Mouse (Mus musculus) gastrocnemius, adult 8-10 months (tissue): ENCODE results near the gene Exosc5. TPM values are rescaled to one million over a fixed set of nuclear protein-coding genes. Genes with fewer than 3 reads are reported as not detected.

Source experiments
- DNase-seq, 2 experiments: peaks; one replicate each; pipeline ENCODE4 v3.0.0; 2022; ENCODE audit warnings: low spot score in 2 of 2
- total RNA-seq, 4 experiments: library from RNA; stranded (reverse); gene quantifications; 2 replicates each; pipeline ENCODE4 v1.2.4; 2022

Exosc5 gene
- total RNA-seq, 4 experiments from 2014 or later: 24.3 to 32.8 (median 27.2) TPM

DNA sequence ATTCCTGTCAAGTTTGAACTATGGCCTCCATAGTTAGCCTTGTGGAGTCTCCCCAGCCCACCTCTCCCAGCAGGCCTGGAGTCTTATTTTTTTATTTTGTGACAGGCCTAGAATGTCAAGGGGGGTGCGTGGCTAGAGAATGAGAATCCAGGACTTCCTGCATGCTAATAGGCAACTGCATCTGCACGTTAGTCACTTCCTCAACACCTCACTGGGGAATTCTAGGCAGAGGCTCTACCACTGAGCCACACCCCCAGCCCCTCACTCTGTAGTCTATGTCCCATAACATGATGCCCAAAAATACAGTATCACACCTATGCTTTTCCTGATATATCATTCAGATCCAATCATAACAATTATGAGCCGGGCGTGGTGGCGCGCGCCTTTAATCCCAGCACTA, 18.0 kb downstream of the Exosc5 start:
- no peak for DNase-seq

DNA sequence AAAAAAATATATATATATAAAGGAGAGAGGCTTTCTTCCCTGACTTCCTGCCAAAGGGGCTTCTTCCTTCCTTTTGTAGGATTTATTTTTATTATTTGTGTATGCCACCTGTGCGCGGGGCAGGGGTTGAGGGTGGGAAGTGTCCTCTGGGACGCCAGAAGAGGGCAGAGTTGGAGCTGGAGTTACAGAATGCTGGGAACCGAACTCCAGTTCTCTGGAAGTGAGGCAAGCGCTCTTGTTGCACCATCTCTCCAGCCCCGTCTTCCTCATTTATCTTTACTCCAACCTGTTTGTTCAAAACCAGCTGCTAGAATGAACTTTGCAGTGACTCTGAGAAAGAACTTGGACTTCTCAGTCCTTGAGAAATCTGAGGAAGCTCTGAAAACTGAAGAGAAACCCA, 21.0 kb downstream of the Exosc5 start:
- DNase-seq: no peak

DNA sequence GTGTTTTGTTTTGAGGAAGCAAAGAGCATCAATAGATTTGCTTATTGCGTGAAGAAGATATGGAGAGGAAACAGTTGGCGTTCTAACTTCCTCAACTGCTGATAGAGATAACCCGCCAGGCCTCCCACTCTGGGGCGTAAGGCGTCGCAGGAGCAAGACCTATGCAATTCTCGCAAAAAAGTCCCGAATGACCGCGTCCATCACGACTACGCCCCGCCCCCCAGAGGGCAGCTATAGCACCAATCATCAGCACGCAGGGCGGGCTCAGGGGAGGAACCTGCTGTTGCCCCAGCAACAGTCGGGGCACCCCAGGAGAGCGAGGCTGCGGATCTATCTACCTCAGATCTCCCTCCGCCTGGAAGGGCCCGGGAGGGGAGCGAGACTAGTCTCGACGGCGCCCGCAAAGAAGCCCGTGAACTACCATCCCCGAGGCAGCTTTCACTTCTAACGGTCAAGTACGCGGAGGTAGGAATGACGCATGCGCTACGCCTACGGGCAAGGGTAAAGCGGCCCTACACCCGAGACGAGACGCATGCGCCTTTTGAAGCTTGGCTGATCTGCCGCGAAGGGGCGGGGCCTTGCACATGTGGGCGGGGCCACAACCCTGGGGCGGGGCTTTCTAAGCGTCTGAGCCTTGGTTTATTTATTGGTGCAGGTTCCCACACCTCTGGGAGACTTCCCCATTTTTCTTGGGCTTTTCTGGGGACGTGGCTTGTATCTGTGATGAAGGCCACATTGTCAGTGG, 21.7 kb downstream of the Exosc5 start, which contains the start of gene B9d2:
B9d2 (plus strand) TSS at position 267 of the 745 bp plus-strand sequence.
- peak; percentile 94 to 95 for DNase-seq

DNA sequence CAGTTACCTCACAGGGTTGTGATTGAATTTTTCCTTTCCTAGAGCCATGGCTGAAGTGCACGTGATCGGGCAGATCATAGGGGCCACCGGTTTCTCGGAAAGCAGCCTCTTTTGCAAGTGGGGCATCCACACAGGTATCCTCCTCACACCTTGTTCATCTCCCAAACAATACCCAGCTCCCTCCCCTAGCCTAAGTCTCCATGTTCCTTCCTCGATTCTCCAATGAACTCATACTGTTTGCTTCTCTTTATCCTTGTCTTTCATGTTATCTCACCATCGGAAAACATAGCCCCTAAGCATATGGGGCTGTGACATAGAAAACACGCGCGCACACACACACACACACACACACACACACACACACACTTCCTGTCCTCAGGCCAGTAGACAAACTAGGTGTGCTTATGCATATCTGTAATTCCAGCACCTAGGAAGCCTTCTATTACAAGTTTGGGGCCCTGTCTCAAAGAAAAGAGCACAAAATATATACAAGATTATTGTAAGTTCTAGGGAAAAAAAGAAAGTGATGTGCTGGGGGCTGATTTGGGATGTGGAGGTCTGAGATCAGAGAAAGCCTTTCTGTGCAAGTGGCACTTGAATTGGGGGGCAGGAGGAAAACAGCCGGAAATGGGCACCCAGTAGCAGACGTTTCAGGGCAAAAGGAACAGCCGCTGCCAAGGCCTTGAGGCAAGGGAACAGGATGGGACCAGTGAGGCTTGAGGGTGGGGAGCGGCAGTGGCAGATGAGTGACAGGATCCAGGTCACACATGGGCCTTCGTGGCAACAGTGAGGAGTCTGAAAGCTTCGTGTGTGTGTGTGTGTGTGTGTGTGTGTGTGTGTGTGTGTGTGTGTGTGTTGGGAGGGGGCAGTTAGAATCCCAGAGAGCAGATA, 22.6 kb downstream of the Exosc5 start:
- DNase-seq: no peak

DNA sequence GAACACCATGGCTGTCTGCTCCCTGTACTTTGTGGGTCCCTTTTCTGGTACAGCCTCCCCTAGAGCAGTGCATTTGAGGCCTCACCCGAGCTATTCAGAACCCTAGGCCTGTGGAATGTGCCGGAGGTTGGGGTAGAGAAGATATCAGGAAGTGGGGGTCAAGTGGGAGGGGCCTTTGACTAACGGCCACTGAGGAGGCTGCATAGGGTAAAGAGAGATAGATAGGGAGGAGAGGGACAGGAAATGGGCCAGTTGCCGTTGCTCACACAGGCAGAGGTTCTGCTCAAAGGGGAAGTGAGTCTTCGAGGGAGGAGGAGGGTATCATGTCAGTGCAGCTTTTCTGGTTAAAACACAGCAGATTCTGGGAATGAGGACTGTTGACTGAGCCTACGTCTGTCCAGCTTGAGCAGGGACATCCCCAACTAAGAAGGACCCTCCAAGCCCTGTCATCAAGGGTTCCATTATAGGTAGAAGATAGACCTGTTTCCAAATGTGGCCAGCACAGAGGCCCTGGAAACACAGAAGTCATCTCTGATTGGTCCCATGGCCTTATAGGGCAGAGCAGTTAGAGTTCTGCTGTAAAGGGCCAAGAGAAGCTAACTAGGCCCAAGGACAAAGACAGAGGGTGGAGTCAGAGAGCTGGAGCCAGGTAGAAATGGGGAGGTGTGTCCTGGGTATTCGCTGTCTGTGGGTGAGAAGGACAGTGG, 24.7 kb downstream of the Exosc5 start:
- no peak for DNase-seq

DNA sequence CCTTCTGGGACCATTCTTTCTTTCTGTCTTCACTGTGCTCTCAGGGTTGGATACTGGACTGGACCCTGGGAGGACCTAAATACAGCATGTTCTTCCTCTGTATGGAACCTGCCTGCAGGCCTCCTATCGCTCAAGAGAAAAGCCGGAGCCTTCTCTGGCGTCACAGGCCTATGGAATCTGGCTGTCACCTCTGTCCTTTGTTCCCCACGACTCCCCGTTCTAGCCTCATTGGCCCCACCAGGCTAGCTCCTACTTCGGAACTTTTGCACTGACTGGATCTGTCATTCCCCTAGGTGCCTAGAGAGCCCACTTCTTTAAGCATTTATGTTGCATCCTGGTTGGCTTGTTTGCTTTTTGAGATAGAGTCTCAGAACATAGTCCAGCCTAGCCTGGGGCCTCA, 25.7 kb downstream of the Exosc5 start:
- DNase-seq: no peak

DNA sequence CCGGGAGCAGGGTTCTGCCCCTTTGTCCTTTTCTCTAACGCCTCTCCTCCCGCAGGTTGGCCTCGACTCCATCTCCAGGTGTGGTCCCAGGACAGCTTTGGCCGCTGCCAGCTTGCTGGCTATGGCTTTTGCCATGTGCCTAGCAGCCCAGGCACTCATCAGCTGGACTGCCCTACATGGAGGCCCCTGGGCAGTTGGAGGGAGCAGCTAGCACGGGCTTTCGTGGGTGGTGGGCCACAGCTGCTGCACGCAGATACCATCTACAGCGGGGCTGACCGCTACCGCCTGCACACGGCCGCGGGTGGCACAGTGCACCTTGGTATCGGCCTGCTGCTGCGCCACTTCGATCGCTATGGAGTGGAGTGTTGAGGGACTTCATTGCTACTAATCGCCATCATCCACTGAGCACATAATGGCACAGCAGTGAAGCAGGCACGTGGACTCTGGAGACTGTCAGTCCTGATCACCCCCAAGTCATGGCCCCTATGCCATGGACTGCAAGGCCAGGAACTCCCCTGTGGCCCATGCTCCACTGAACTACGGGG, 27.0 kb downstream of the Exosc5 start:
- DNase-seq: no peak

DNA sequence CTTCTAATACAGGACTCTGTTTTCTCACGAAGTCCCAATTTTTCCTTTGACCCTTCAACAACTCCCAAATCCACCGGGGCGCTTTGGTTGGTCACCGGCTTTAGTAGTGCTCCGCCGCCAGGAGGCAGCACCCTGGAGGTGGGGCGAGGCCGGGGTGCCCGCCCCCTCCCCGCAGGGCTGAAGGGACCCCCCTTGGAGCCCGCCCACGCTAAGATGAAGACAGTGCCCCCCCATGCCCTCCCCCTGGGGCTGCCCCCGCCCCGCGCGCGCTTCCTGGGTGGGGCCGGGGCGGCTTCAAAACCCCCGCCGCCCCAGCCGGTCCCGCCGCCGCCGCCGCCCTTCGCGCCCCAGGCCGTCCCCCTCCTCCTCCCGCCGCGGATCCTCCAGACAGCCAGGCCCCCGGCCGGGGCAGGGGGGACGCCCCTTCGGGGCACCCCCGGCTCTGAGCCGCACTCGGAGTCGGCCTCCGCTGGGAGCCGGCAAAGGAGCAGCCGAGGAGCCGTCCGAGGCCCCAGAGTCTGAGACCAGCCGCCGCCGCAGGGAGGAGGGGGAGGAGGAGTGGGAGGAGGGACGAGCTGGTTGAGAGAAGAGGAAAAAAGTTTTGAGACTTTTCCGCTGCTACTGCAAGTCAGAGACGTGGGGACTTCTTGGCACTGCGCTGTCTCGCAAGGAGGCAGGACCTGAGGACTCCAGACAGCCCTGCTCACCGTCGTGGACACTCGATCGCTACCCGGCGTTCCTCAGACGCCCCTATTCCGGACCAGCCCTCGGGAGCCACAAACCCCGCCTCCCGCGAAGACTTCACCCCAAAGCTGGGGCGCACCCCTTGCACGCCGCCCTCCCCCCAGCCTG, 27.9 kb downstream of the Exosc5 start, which contains the start of gene Tgfb1:
Tgfb1 (plus strand) TSS at position 323 of the 852 bp plus-strand sequence.
- peak; percentile 51 to 64 for DNase-seq

DNA sequence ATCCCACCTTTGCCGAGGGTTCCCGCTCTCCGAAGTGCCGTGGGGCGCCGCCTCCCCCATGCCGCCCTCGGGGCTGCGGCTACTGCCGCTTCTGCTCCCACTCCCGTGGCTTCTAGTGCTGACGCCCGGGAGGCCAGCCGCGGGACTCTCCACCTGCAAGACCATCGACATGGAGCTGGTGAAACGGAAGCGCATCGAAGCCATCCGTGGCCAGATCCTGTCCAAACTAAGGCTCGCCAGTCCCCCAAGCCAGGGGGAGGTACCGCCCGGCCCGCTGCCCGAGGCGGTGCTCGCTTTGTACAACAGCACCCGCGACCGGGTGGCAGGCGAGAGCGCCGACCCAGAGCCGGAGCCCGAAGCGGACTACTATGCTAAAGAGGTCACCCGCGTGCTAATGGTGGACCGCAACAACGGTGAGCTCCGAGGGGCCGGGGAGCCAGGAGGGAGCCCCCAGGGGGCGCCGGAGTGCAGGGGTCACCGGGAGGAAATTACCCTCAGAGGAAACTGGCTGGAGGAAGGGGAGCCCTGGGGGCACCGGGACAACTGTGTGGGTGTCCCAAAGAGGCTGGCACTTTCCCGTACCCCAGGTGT, 28.9 kb downstream of the Exosc5 start:
- peak in 1 of 2 experiments; percentile 35 for DNase-seq

DNA sequence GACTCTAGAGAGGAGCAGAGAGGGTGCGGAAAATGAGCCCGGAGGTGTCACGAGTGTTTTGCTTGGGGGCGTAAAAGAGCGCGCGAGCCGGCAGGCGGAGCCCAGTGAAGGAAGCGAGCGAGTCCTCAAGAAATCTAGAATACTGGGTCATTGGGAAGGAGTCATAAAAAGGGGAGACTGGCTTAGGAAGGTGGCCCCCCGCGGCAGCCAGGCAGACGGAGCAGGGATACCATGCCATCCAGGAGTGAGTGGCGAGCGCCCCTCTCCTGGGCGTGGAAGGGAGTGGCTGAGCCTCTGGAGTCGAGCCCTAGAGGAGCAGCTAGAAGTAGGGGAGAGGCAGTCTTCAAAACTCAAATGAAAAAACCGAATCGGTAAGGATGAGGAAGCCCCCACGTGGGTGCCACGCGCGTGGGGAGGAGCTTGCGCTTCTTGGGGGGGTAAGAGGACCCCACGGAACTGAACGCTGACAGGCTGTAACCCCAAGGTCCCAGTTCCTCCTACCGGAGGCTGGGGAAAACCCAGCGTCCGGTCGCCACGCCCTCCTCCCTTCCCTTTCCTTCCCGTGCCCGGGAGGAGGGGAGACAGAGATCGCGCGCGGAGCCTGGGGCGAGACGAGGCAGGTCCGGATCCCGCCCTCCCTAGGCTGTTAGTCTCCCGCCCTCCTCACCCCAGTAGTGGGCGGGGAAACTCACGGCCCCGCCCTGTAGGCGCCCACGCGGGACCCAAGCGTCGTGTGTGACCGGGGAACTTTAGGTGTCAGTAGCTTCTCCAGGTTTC, 30.0 kb downstream of the Exosc5 start:
- DNase-seq: peak in 1 of 2 experiments; percentile 61

DNA sequence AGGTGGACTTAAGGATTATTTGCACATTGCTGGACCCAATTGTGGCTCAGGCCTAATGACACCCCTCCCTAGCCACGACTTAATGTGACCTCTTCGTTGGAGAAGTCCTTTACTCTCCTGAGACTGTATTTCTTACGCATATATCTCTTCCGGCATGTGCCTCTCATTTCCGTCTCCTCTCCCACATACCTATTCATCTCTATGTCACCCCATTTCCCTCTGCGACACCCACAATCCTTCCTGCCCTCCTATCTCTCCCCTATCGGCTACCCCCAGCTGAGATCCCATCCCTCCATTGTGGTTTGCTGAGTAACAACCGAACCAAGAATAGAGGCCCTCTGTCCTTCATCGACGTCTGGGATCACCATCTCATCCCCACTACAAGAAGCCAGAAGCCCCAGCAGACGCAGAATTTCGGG, 30.6 kb downstream of the Exosc5 start:
- no peak for DNase-seq

DNA sequence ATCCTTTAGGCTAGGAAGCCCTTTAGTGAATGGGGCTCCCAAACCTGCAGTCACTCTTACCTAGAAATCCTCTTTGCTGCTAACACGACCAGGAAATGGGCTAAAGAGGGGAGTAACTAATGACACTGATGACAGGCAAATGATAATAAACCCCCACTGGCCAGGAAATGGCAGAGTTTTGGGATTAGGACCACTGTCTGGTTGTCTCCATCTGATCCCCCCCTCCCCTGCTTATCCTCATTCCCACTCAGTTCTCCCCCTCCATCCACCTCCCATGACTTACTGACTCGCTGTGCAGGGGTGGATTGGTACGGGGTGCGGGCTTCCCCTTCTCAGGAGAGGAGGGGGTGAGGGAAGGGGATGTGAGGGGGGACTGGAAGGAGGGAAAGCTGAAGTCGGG, 31.1 kb downstream of the Exosc5 start:
- no peak for DNase-seq

DNA sequence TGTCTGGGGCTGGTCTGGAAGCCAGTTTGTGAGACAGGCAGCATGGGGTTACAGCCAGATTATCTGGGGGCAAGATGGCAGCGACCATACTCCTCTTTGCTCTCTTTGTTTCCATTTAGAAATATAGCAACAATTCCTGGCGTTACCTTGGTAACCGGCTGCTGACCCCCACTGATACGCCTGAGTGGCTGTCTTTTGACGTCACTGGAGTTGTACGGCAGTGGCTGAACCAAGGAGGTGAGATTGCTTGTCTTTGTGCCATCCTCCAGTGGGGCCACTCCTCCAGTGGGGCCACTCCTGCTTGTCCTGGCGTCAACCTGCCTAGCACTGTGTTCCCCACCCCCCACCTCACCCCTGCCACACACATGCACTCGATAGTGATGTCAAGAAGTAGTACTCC, 35.1 kb downstream of the Exosc5 start:
- no peak for DNase-seq

DNA sequence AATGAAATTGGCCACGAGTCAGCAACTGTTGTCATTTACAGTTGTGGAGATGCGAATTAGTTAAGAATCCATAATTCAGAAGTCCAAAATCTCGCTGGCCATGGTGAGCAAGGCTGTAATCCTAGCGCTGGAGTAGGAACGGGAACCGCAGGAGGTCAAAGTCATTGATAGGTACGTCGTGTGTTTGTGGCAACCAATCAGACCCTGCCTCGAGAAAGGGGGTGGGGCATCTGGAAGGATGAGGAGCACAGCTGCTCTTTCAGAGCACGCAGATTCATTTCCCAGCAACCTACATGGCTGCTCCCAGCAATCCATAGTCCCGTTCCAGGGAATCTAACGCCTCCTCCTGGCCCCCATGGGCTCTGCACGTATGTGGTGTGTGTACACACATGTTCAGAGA, 40.9 kb downstream of the Exosc5 start:
- no peak for DNase-seq

DNA sequence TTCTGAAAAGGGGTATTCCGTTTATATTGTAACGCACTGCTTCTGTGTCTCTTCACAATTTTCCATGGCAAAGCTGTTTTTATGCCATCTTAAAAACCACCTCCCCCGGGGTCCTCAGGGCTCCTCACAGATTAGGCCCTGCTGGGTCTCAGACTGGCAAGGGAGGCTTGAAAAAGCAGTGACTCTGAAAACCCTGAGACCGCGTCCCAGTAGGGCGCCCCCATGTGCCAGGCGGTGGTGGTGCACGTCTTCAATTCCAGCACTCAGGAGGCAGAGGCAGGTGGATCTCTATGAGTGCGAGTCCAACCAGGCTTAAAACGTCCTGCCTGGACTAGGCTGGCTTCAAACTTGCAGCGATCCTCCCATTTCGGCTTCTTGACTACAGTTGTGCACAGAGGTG, 41.8 kb downstream of the Exosc5 start:
- DNase-seq: no peak

DNA sequence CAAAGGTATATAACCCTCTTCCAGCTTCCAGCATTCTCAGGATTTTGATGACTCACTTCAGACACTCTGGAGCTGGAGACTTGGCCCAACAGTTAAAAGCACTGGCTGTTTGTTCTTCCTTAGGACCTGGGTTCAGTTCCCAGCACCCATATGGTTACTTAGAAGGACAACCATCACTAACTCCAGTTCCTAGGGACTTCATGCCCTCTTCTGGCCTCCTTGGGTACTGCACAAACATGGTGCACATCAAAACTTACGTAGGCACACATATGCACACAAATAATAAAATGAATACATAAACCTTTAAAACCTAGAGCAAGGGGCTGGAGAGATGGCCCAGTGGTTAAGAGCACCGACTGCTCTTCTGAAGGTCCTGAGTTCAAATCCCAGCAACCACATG, 43.4 kb downstream of the Exosc5 start:
- DNase-seq: no peak

DNA sequence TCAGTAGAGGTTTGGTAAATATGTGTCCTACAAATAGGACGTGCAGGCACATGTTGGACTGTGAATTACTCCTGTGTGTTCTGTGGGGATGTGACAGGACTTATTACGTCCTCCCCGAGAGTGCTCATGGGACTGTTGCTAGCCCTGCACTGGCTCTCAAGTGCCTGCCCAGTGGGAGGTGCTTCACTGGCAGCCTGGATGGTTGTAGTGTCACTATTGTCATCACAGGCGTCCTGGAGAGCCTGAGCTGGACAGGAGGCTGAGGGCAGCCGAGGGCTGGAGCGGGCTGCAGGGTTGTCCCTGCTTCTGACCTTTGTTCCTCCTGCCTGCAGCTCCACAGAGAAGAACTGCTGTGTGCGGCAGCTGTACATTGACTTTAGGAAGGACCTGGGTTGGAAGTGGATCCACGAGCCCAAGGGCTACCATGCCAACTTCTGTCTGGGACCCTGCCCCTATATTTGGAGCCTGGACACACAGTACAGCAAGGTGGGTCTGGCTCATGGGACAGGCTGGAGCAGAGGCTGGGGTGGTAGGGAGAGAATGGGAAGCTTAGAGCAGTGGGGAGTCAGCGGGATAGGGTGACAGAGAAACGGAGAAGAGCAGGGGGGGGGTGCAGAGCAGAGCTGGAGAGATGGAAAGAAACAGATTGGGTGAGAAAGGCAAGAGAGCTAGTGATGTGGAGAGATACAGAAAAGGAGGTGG, 45.0 kb downstream of the Exosc5 start:
- DNase-seq: no peak

DNA sequence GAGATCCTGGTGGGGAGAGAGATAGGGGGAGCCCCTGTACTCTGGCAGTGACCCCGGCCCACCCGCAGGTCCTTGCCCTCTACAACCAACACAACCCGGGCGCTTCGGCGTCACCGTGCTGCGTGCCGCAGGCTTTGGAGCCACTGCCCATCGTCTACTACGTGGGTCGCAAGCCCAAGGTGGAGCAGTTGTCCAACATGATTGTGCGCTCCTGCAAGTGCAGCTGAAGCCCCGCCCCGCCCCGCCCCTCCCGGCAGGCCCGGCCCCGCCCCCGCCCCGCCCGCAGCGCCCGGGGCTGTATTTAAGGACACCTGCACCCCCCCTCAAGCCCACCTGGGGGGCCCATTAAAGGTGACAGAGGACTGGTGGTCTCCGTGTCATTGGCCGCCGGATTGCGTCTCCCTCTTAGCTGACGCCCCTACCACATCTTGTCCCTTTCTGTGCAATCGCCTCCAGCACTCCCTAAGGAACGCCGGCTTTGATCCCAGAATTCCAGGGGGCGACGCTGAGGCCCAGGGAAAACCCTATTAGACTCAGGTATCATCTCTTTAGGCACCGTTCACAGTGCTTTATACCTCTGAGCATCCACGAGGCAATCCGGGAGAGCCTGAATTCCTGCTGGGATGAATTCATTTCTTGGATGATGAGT, 45.9 kb downstream of the Exosc5 start:
- DNase-seq: no peak
